In genomic region chr11:119680735-119681134, GRCm38 (mm10) we compare ENCODE assay signal across 19 mouse cellular contexts.
DNase-seq lines count a peak whose midpoint lies in the region; ATAC-seq lines count a peak whose summit lies in the region.
"Had no signal": no experiment of that assay in that cellular context is flagged by ENCODE, and none has a peak within 500 bp of the region (broad histone marks: within the 10 kb centered on the region; RNA-seq: fewer than 3 reads in every experiment).

No protein-coding gene starts in this region.

- H3K4me1 ChIP-seq in megakaryocyte, embryonic 14.5 days, result peaks cover 95% of the 10 kb centered on the region

- no peak for ATAC-seq in CD4-positive, CD25-positive, alpha-beta regulatory T cell, adult 4 months
- no peak for ATAC-seq in megakaryocyte, adult 5-6 weeks (ENCODE audit: poor library complexity, severe bottlenecking)
- ATAC-seq: forebrain, postnatal 0 days; hindbrain, embryonic 16.5 days; intestine, postnatal 0 days; Patski had no signal

- H3K36me3 ChIP-seq in megakaryocyte, embryonic 14.5 days (replicated peaks; ENCODE audit: low read length), result peaks cover 2% of the 10 kb centered on the region
- H3K36me3 ChIP-seq: embryonic facial prominence, embryonic 10.5 days; heart, embryonic 10.5 days had no signal

- DNase-seq in CD4-positive, CD25-positive, alpha-beta regulatory T cell, adult 2 months (ENCODE audit: low read depth, low spot score), result peak; percentile 31
- peak; percentile 36 for DNase-seq in cerebellum, postnatal 36 days
- no peak for DNase-seq in cerebellum, adult 8-10 months
- peak; percentile 32 for DNase-seq in CD4-positive helper T cell, adult 2 months (ENCODE audit: low read depth, low spot score)
- DNase-seq in embryo, embryonic 11 days, result no peak
- DNase-seq: adrenal gland, adult 2 months; forebrain, postnatal 0 days; kidney, postnatal 36 days; layer of hippocampus, postnatal 36 days; lung, postnatal 4 days; right cerebral cortex, postnatal 14 days had no signal

- H3K9me3 ChIP-seq in megakaryocyte, embryonic 14.5 days, result no peaks in the 10 kb centered on the region
- H3K9me3 ChIP-seq: embryonic facial prominence, embryonic 10.5 days; heart, embryonic 10.5 days had no signal

- no peaks in the 10 kb centered on the region for H3K27me3 ChIP-seq in megakaryocyte, embryonic 14.5 days (replicated peaks)
- H3K27me3 ChIP-seq: Patski had no signal

- peak overlapping the region; percentile 2 for H3K4me3 ChIP-seq in megakaryocyte, embryonic 14.5 days (replicated peaks)
- H3K4me3 ChIP-seq: embryonic facial prominence, embryonic 10.5 days; heart, embryonic 10.5 days had no signal

Comparison
In these comparisons a context has a peak if more than half of its experiments do, and no peak if none do; other contexts are left out.
1. DNase-seq: peak in CD4-positive, CD25-positive, alpha-beta regulatory T cell, adult 2 months (single experiment), cerebellum, postnatal 36 days (2 of 2) and CD4-positive helper T cell, adult 2 months (single experiment); none in cerebellum, adult 8-10 months (single experiment) and embryo, embryonic 11 days (single experiment).